Mouse (Mus musculus) embryonic facial prominence, embryonic 11.5 days (tissue): Measurements from ENCODE around the gene Xrcc1. TPM values are rescaled to one million over a fixed set of nuclear protein-coding genes. Genes with fewer than 3 reads are reported as not detected.
"Not testable (repeated sequence)": the region's sequence is repeated elsewhere in the genome, so short reads cannot be mapped to it uniquely, and the experiment has no call there.

ENCODE experiments used
- ATAC-seq: fragments of 200-750 bp; cut with Nextera tagmentation; replicated peaks from 2 replicates; pipeline ENCODE4 v1.8.0; 2017; ENCODE audit warnings: low read depth; ENCODE audit not compliant: insufficient number of reproducible peaks, low FRiP score, low TSS enrichment
- DNase-seq: peaks from one replicate; pipeline ENCODE4 v3.0.0-alpha.2; 2015; ENCODE audit warnings: low spot score
- H3K27ac ChIP-seq: fragments of 300-500 bp; sonication (generic); replicated peaks from 2 replicates; pipeline ENCODE4 v1.5.1; 2014; ENCODE audit warnings: mild to moderate bottlenecking, low read depth, low read length, control low read depth
- H3K27me3 ChIP-seq: fragments of 300-500 bp; sonication (generic); 2 replicates; pipeline ENCODE4 v1.6.1; 2014; ENCODE audit warnings: mild to moderate bottlenecking, low read length, moderate library complexity, mixed read lengths; ENCODE audit not compliant: control insufficient read depth, insufficient read depth
- H3K36me3 ChIP-seq: fragments of 300-500 bp; sonication (generic); replicated peaks from 2 replicates; pipeline ENCODE4 v1.6.1; 2014; ENCODE audit warnings: low read depth, mild to moderate bottlenecking, low read length, moderate library complexity, mixed read lengths; ENCODE audit not compliant: control insufficient read depth, insufficient read depth
- H3K4me1 ChIP-seq: fragments of 300-500 bp; sonication (generic); 2 replicates; pipeline ENCODE4 v1.6.1; 2014; ENCODE audit warnings: low read length, mixed read lengths; ENCODE audit not compliant: control insufficient read depth, insufficient read depth
- H3K4me2 ChIP-seq: fragments of 300-500 bp; sonication (generic); 2 replicates; pipeline ENCODE4 v1.6.1; 2014; ENCODE audit warnings: low read depth, mild to moderate bottlenecking, control low read depth, low read length, moderate library complexity
- H3K4me3 ChIP-seq: fragments of 300-500 bp; sonication (generic); 2 replicates; pipeline ENCODE4 v1.5.1; 2014; ENCODE audit warnings: low read depth, low read length, control low read depth
- H3K9ac ChIP-seq: fragments of 300-500 bp; sonication (generic); replicated peaks from 2 replicates; pipeline ENCODE4 v1.6.1; 2014; ENCODE audit warnings: mild to moderate bottlenecking, control low read depth, low read length
- H3K9me3 ChIP-seq: fragments of 300-500 bp; sonication (generic); replicated peaks from 2 replicates; pipeline ENCODE4 v1.6.1; 2016; ENCODE audit warnings: mild to moderate bottlenecking, low read length, inconsistent platforms, mixed read lengths; ENCODE audit not compliant: control insufficient read depth
- WGBS: fragments of 180-500 bp; shearing (Covaris S2); extraction: QIAGEN DNeasy Blood & Tissue Kit; methylation state at CpG from one replicate; pipeline ENCODE4 v1.1.7; 2014; 5-methylcytosine and 5-hydroxymethylcytosine counted together
- polyA plus RNA-seq: library from polyadenylated mRNA; unstranded; fragments of >200 nt; fragmentation: Nextera tagmentation; extraction: Ambion mirVana; gene quantifications from 2 replicates; pipeline ENCODE4 v1.2.1, GENCODE M21; 2014

Xrcc1 gene
- polyA plus RNA-seq, 1 experiment from 2014 or later: 99.0 TPM

- no peaks in the 10 kb centered on the region for H3K27me3 ChIP-seq
- 16% methylated on average over 3 of the region's 3 CpGs for WGBS
- no peak overlapping the region for H3K9ac ChIP-seq
- no peaks in the 10 kb centered on the region for H3K9me3 ChIP-seq
- H3K27ac ChIP-seq: no peak overlapping the region
- H3K4me3 ChIP-seq: no peak overlapping the region
- DNase-seq: no peak
- no peaks in the 10 kb centered on the region; the same call in 1 of the 2 replicates for H3K36me3 ChIP-seq
- no peak overlapping the region; the same call in 1 of the 2 replicates for H3K4me2 ChIP-seq
- H3K4me1 ChIP-seq: no peaks in the 10 kb centered on the region; the same call in 1 of the 2 replicates
- ATAC-seq: no peak
Measured at GRCm38 (mm10) chr7:24506065-24506459, 40.0 kb upstream of the Xrcc1 start.

- peak overlapping the region; percentile 97 for H3K27ac ChIP-seq
- no peaks in the 10 kb centered on the region; the same call in 1 of the 2 replicates for H3K4me1 ChIP-seq
- H3K27me3 ChIP-seq: no peaks in the 10 kb centered on the region
- H3K4me2 ChIP-seq: peak overlapping the region; percentile 74
- ATAC-seq (peak; percentile 8; the same call in 1 of the 2 replicates), DNase-seq (no peak)
- H3K9me3 ChIP-seq: no peaks in the 10 kb centered on the region
- WGBS: under 1% methylated on average over 12 of the region's 12 CpGs
- H3K36me3 ChIP-seq: no peaks in the 10 kb centered on the region; the same call in 1 of the 2 replicates
- peak overlapping the region; percentile 97 for H3K9ac ChIP-seq
- peak overlapping the region; percentile 68 for H3K4me3 ChIP-seq
Measured at GRCm38 (mm10) chr7:24506476-24506837, 39.6 kb upstream of the Xrcc1 start.

- no peaks in the 10 kb centered on the region for H3K9me3 ChIP-seq
- peak within 1 kb of the TSS; percentile 68 for H3K4me3 ChIP-seq
- peak within 1 kb of the TSS; percentile 97 for H3K27ac ChIP-seq
- peak within 1 kb of the TSS; percentile 97 for H3K9ac ChIP-seq
- no peaks in the 10 kb centered on the region for H3K27me3 ChIP-seq
- H3K36me3 ChIP-seq: no peaks in the 10 kb centered on the region; the same call in none of the 2 replicates
- H3K4me1 ChIP-seq: no peaks in the 10 kb centered on the region; the same call in 1 of the 2 replicates
- DNase-seq (peak; percentile 93), ATAC-seq (peak; percentile 83)
- under 1% methylated on average over 84 of the region's 84 CpGs for WGBS
- peak within 1 kb of the TSS; percentile 74 for H3K4me2 ChIP-seq
Measured at GRCm38 (mm10) chr7:24506838-24507725, 39.0 kb upstream of the Xrcc1 start, which contains the start of gene Zfp428. Zfp428 (plus strand) TSS chr7:24507006.

- 3% methylated on average over 20 of the region's 20 CpGs for WGBS
- DNase-seq: peak; percentile 38
Measured at GRCm38 (mm10) chr7:24507726-24508114, 38.4 kb upstream of the Xrcc1 start.

DNA sequence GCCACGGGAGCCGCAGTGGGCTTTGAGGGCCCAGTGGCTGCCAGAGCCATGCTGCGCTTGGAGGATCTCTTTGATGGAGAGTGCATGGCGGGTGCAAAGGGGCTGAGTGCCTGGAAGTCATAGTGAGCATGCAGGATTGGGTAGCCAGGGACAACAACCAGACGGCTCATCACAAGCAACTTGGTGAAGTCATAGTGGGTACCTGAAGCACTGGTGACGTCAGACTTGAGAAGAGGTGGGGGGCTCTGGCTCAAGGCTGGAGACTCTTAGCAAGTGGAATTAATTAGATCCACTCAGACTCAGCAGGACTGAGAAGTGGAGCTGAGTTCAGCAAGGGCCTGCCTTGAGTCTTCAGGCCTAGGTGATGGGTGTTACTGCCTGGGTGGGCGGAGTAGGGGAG is 33.7 kb upstream of the Xrcc1 start, which contains the start of gene AC161166.1:
Gene AC161166.1, minus strand, starts transcription at position 101 of the 400 bp plus-strand sequence.
- no peak for DNase-seq
- 96% methylated on average over 7 of the region's 7 CpGs for WGBS
- Histone ChIP-seq H3K4me1 (no peaks in the 10 kb centered on the region), H3K4me3 (no peak within 1 kb of the TSS), H3K27me3 (no peaks in the 10 kb centered on the region), H3K4me2 (no peak within 1 kb of the TSS), H3K36me3 (peaks cover 4% of the 10 kb centered on the region), H3K9ac (no peak within 1 kb of the TSS; the same call in 1 of the 2 replicates), H3K27ac (no peak within 1 kb of the TSS), H3K9me3 (no peaks in the 10 kb centered on the region)
- no peak for ATAC-seq

More at GRCm38 (mm10) chr7:24507726-24508114, 38.4 kb upstream of the Xrcc1 start:
- peak overlapping the region; percentile 97 for H3K9ac ChIP-seq
- no peaks in the 10 kb centered on the region for H3K9me3 ChIP-seq
- H3K4me1 ChIP-seq: no peaks in the 10 kb centered on the region; the same call in 1 of the 2 replicates
- H3K4me3 ChIP-seq: peak overlapping the region; percentile 68
- no peak for ATAC-seq
- H3K36me3 ChIP-seq: no peaks in the 10 kb centered on the region; the same call in none of the 2 replicates
- peak overlapping the region; percentile 74 for H3K4me2 ChIP-seq
- peak overlapping the region; percentile 97 for H3K27ac ChIP-seq
- H3K27me3 ChIP-seq: no peaks in the 10 kb centered on the region

GRCm38 (mm10) chr7:24516319-24516718 is 29.8 kb upstream of the Xrcc1 start:
- not testable (repeated sequence) for H3K36me3 ChIP-seq

GRCm38 (mm10) chr7:24517077-24517476 is 29.0 kb upstream of the Xrcc1 start:
- no peak overlapping the region for H3K4me3 ChIP-seq
- H3K9ac ChIP-seq: no peak overlapping the region
- H3K9me3 ChIP-seq: no peaks in the 10 kb centered on the region
- H3K27ac ChIP-seq: no peak overlapping the region
- H3K36me3 ChIP-seq: peaks cover 4% of the 10 kb centered on the region
- ATAC-seq: no peak
- DNase-seq: no peak
- H3K4me1 ChIP-seq: no peaks in the 10 kb centered on the region
- no peaks in the 10 kb centered on the region for H3K27me3 ChIP-seq
- no peak overlapping the region for H3K4me2 ChIP-seq
- WGBS: 39% methylated on average over 5 of the region's 5 CpGs

More at GRCm38 (mm10) chr7:24516319-24516718, 29.8 kb upstream of the Xrcc1 start:
- WGBS: 61% methylated on average over 8 of the region's 8 CpGs
- not testable (repeated sequence) for H3K27me3 ChIP-seq, ATAC-seq, H3K4me3 ChIP-seq, H3K9me3 ChIP-seq, DNase-seq, H3K4me1 ChIP-seq, H3K27ac ChIP-seq, H3K4me2 ChIP-seq, H3K9ac ChIP-seq

GRCm38 (mm10) chr7:24517654-24518053 is 28.4 kb upstream of the Xrcc1 start:
- ATAC-seq (no peak), DNase-seq (no peak)
- H3K4me1 ChIP-seq: no peaks in the 10 kb centered on the region
- peaks cover 4% of the 10 kb centered on the region; the same call in 1 of the 2 replicates for H3K36me3 ChIP-seq
- H3K27ac ChIP-seq: no peak overlapping the region
- H3K27me3 ChIP-seq: no peaks in the 10 kb centered on the region
- H3K4me3 ChIP-seq: no peak overlapping the region
- no peak overlapping the region for H3K4me2 ChIP-seq
- no peak overlapping the region for H3K9ac ChIP-seq
- no peaks in the 10 kb centered on the region for H3K9me3 ChIP-seq
- 45% methylated on average over 6 of the region's 6 CpGs for WGBS
